ENCODE assay signal across 8 mouse cellular contexts in genomic region chr13:107891946-107892345, GRCm38 (mm10).
DNase-seq lines count a peak whose midpoint lies in the region; ATAC-seq and TF ChIP-seq lines count a peak whose summit lies in the region.

No protein-coding gene starts in this region.

- peak; percentile 22 for DNase-seq in embryo, embryonic 10.5 days (ENCODE audit: low spot score)
- DNase-seq in embryo, embryonic 11 days: no peak
- no peak for DNase-seq in CH12.LX (ENCODE audit: extremely low read depth)
- DNase-seq in frontal cortex, postnatal 25 days (ENCODE audit: low spot score in 2 of 2): no peak
- no peak for DNase-seq in urinary bladder, postnatal 10 days (ENCODE audit: low spot score)
- DNase-seq in left cerebral cortex, adult 8-10 months (ENCODE audit: low spot score in 2 of 2): no peak

- dilution Hi-C loops in CH12.LX (cut with MboI; ENCODE audit: extremely low pct_ligation_motif_present, extremely low pct_unique_long_range_greater_than_20kb, low sequenced_read_pairs): no loop called here

- peaks cover 39% of the 10 kb centered on the region for H3K27me3 ChIP-seq in CH12.LX (replicated peaks)
- peaks cover 24% of the 10 kb centered on the region for H3K27me3 ChIP-seq in heart, embryonic 14.5 days (ENCODE audit: control insufficient read depth, insufficient read depth, low read length)
- peaks cover 70% of the 10 kb centered on the region for H3K27me3 ChIP-seq in liver, embryonic 16.5 days (ENCODE audit: control insufficient read depth, insufficient read depth, low read depth, low read length)

- peaks cover 3 to 26% of the 10 kb centered on the region in 2 experiments; a peak in 3 of 4 replicates for H3K4me1 ChIP-seq in CH12.LX (ENCODE audit: control insufficient read depth in 1 of 2, insufficient read depth in 2 of 2)
- H3K4me1 ChIP-seq in heart, embryonic 14.5 days (ENCODE audit: control insufficient read depth in 2 of 2, insufficient read depth in 2 of 2, low read length in 2 of 2): peaks cover 0 to 18% of the 10 kb centered on the region in 2 experiments; a peak in 3 of 4 replicates
- no peaks in the 10 kb centered on the region; the same call in 1 of the 2 replicates for H3K4me1 ChIP-seq in liver, embryonic 16.5 days (ENCODE audit: control insufficient read depth, low read depth, low read length)

- in situ Hi-C loops in CH12.LX (cut with MboI; ENCODE audit: low pct_ligation_motif_present, low pct_unique_long_range_greater_than_20kb, low sequenced_read_pairs): loop anchor here (5.0 to 25.0 kb wide), 4 partner anchors 150 to 430 kb away; partner anchors contain the start of genes Depdc1b and Smim15

- no peak for TF ChIP-seq RAD21 in CH12.LX (IDR thresholded peaks at IDR 0.05; ENCODE audit: low read depth, low read length)

- no peak for ATAC-seq in heart, embryonic 14.5 days (ENCODE audit: insufficient number of reproducible peaks, insufficient read depth, low FRiP score, low read depth)
- ATAC-seq in liver, embryonic 16.5 days (ENCODE audit: low read depth): no peak

- 9% methylated on average over 11 of the region's 11 CpGs for WGBS in heart, embryonic 14.5 days
- WGBS in liver, embryonic 16.5 days (ENCODE audit: insufficient replicate concordance): 12% methylated on average over 11 of the region's 11 CpGs

- TF ChIP-seq CTCF in CH12.LX (conservative IDR thresholded peaks at IDR 0.05 in 1 of 2, IDR thresholded peaks at IDR 0.05 in 1 of 2; ENCODE audit: low read depth in 2 of 2, low read length in 2 of 2): no peak

- H3K79me2 ChIP-seq in CH12.LX (replicated peaks; ENCODE audit: control insufficient read depth, extremely low read depth, insufficient read depth, poor library complexity, severe bottlenecking): peaks cover 9% of the 10 kb centered on the region

- peak overlapping the region in 2 of 3 experiments; percentile 48 to 77 for H3K4me3 ChIP-seq in CH12.LX (replicated peaks in 1 of 3; ENCODE audit: low read depth in 2 of 3, low read length in 2 of 3, poor library complexity in 1 of 3)
- H3K4me3 ChIP-seq in heart, embryonic 14.5 days (ENCODE audit: control insufficient read depth in 1 of 2, insufficient read depth in 1 of 2, low read depth in 1 of 2, low read length in 2 of 2): peak overlapping the region; percentile 84 to 92
- H3K4me3 ChIP-seq in liver, embryonic 16.5 days (ENCODE audit: low read depth, low read length): peak overlapping the region; percentile 69

- H3K9me3 ChIP-seq in CH12.LX (replicated peaks; ENCODE audit: low read length): no peaks in the 10 kb centered on the region
- H3K9me3 ChIP-seq in heart, embryonic 14.5 days (ENCODE audit: control insufficient read depth, low read length): no peaks in the 10 kb centered on the region
- H3K9me3 ChIP-seq in liver, embryonic 16.5 days (replicated peaks; ENCODE audit: control insufficient read depth, low read length): no peaks in the 10 kb centered on the region

- H3K4me2 ChIP-seq in CH12.LX (ENCODE audit: insufficient read depth, low read depth, poor library complexity, severe bottlenecking): peak overlapping the region; percentile 96
- H3K4me2 ChIP-seq in heart, embryonic 14.5 days (ENCODE audit: low read length): peak overlapping the region; percentile 81
- peak overlapping the region; percentile 87 for H3K4me2 ChIP-seq in liver, embryonic 16.5 days (ENCODE audit: low read depth, low read length)

- no peak for TF ChIP-seq POLR2A in CH12.LX (IDR thresholded peaks at IDR 0.05; ENCODE audit: low read depth, low read length)

- no peak overlapping the region for H3K27ac ChIP-seq in CH12.LX (ENCODE audit: insufficient read depth, low read depth)
- no peak overlapping the region for H3K27ac ChIP-seq in heart, embryonic 14.5 days (replicated peaks in 1 of 2; ENCODE audit: control insufficient read depth in 1 of 2, insufficient read depth in 1 of 2, low read depth in 2 of 2, low read length in 2 of 2)
- H3K27ac ChIP-seq in liver, embryonic 16.5 days (ENCODE audit: low read length): no peak overlapping the region

- no peak for TF ChIP-seq EP300 in CH12.LX (IDR thresholded peaks at IDR 0.05; ENCODE audit: low read length)

- H3K9ac ChIP-seq in CH12.LX (ENCODE audit: insufficient read depth, low read depth): peak overlapping the region; percentile 45
- H3K9ac ChIP-seq in heart, embryonic 14.5 days (ENCODE audit: low read length): peak overlapping the region; percentile 80
- H3K9ac ChIP-seq in liver, embryonic 16.5 days (ENCODE audit: low read depth, low read length): no peak overlapping the region; the same call in 1 of the 2 replicates

- H3K36me3 ChIP-seq in CH12.LX (replicated peaks in 1 of 2; ENCODE audit: control insufficient read depth in 1 of 2, insufficient read depth in 1 of 2, low read length in 1 of 2): no peaks in the 10 kb centered on the region
- H3K36me3 ChIP-seq in heart, embryonic 14.5 days (ENCODE audit: control insufficient read depth, insufficient read depth, low read length): no peaks in the 10 kb centered on the region
- H3K36me3 ChIP-seq in liver, embryonic 16.5 days (ENCODE audit: control insufficient read depth, insufficient read depth): no peaks in the 10 kb centered on the region

TF ChIP-seq in CH12.LX, 34 proteins besides CTCF, POLR2A, EP300 and RAD21:
- TF ChIP-seq ETS1 (conservative IDR thresholded peaks at IDR 0.05; ENCODE audit: low read depth, low read length) (no peak), CHD1 (IDR thresholded peaks at IDR 0.05; ENCODE audit: low read depth, low read length) (no peak), ZMIZ1 (IDR thresholded peaks at IDR 0.05; ENCODE audit: low read depth, low read length) (no peak), MEF2A (IDR thresholded peaks at IDR 0.05; ENCODE audit: borderline replicate concordance, low read depth, low read length) (no peak), TBP (conservative IDR thresholded peaks at IDR 0.05; ENCODE audit: low read depth, low read length) (no peak), POLR2AphosphoS2 (IDR thresholded peaks at IDR 0.05; ENCODE audit: low read depth, low read length) (no peak), GABPA (IDR thresholded peaks at IDR 0.05; ENCODE audit: insufficient replicate concordance, low read depth, low read length) (no peak), JUN (IDR thresholded peaks at IDR 0.05; ENCODE audit: insufficient read depth, low read depth, low read length) (no peak), KAT2A (IDR thresholded peaks at IDR 0.05; ENCODE audit: insufficient replicate concordance, low read length) (no peak), CHD2 (IDR thresholded peaks at IDR 0.05; ENCODE audit: low read length) (no peak), UBTF (IDR thresholded peaks at IDR 0.05; ENCODE audit: low read depth, low read length) (no peak), USF1 (IDR thresholded peaks at IDR 0.05; ENCODE audit: low read depth, low read length) (no peak)
